Mouse (Mus musculus) forebrain, embryonic 14.5 days (tissue): ENCODE data around the gene Kcnk3. TPM values are rescaled to one million over a fixed set of nuclear protein-coding genes. Genes with fewer than 3 reads are reported as not detected.

Experiments used
- ATAC-seq: fragments of 200-750 bp; cut with Nextera tagmentation; 2 replicates; pipeline ENCODE4 v1.8.0; 2017; ENCODE audit warnings: mild to moderate bottlenecking, moderate library complexity
- DNase-seq: peaks from one replicate; pipeline ENCODE4 v3.0.0-alpha.2; 2015; ENCODE audit warnings: low spot score
- H3K27ac ChIP-seq: fragments of 300-500 bp; sonication (generic); 2 replicates; pipeline ENCODE4 v1.5.1; 2014; ENCODE audit warnings: low read depth, mild to moderate bottlenecking, control low read depth, low read length, moderate library complexity
- H3K27me3 ChIP-seq: fragments of 300-500 bp; sonication (generic); replicated peaks from 2 replicates; pipeline ENCODE4 v1.6.1; 2014; ENCODE audit warnings: low read length, control low read depth, mixed read lengths; ENCODE audit not compliant: control insufficient read depth, insufficient read depth
- H3K36me3 ChIP-seq: fragments of 300-500 bp; sonication (generic); 2 replicates; pipeline ENCODE4 v1.6.1; 2014; ENCODE audit warnings: low read length, control low read depth; ENCODE audit not compliant: control insufficient read depth, insufficient read depth
- H3K4me1 ChIP-seq: fragments of 300-500 bp; sonication (generic); 2 replicates; pipeline ENCODE4 v1.6.1; 2014; ENCODE audit warnings: antibody characterized with exemption, low read length, control low read depth; ENCODE audit not compliant: control insufficient read depth, insufficient read depth
- H3K4me2 ChIP-seq: fragments of 300-500 bp; sonication (generic); 2 replicates; pipeline ENCODE4 v1.6.1; 2014; ENCODE audit warnings: mild to moderate bottlenecking, control low read depth, low read length
- H3K4me3 ChIP-seq: fragments of 300-500 bp; sonication (generic); 2 replicates; pipeline ENCODE4 v1.5.1; 2014; ENCODE audit warnings: low read depth, low read length, control low read depth
- H3K9ac ChIP-seq: fragments of 300-500 bp; sonication (generic); 2 replicates; pipeline ENCODE4 v1.6.1; 2014; ENCODE audit warnings: mild to moderate bottlenecking, low read length, control low read depth, moderate library complexity
- H3K9me3 ChIP-seq: fragments of 300-500 bp; sonication (generic); replicated peaks from 2 replicates; pipeline ENCODE4 v1.6.1; 2016; ENCODE audit warnings: low read length, control low read depth, mixed read lengths; ENCODE audit not compliant: control insufficient read depth
- WGBS: fragments of 180-500 bp; shearing (Covaris S2); extraction: QIAGEN DNeasy Blood & Tissue Kit; methylation state at CpG from one replicate; pipeline ENCODE4 v1.1.7; 2014; 5-methylcytosine and 5-hydroxymethylcytosine counted together
- polyA plus RNA-seq: library from polyadenylated mRNA; unstranded; fragments of >200 nt; fragmentation: Nextera tagmentation; extraction: Ambion mirVana; gene quantifications from 2 replicates; pipeline ENCODE4 v1.2.1, GENCODE M21; 2014

The Kcnk3 gene
- polyA plus RNA-seq, 1 experiment from 2014 or later = 2.1 TPM

GRCm38 (mm10) chr5:30630401-30630800 is 42.4 kb downstream of the Kcnk3 start:
- H3K27ac ChIP-seq = no peak overlapping the region
- no peak overlapping the region for H3K9ac ChIP-seq
- no peaks in the 10 kb centered on the region for H3K4me1 ChIP-seq
- H3K4me3 ChIP-seq = no peak overlapping the region
- no peak for DNase-seq
- no peak overlapping the region for H3K4me2 ChIP-seq
- no peaks in the 10 kb centered on the region for H3K27me3 ChIP-seq
- no peak for ATAC-seq
- no peaks in the 10 kb centered on the region for H3K36me3 ChIP-seq
- 71% methylated on average over 6 of the region's 6 CpGs for WGBS
- no peaks in the 10 kb centered on the region for H3K9me3 ChIP-seq

- Histone ChIP-seq H3K36me3 (no peaks in the 10 kb centered on the region), H3K9me3 (no peaks in the 10 kb centered on the region), H3K4me2 (no peak overlapping the region), H3K27me3 (no peaks in the 10 kb centered on the region), H3K4me1 (no peaks in the 10 kb centered on the region), H3K27ac (no peak overlapping the region), H3K9ac (no peak overlapping the region), H3K4me3 (no peak overlapping the region)
- no peak for ATAC-seq
- DNase-seq = no peak
- 69% methylated on average over 1 of the region's 1 CpGs for WGBS
Observed at GRCm38 (mm10) chr5:30632134-30632533, 44.2 kb downstream of the Kcnk3 start.

- no peaks in the 10 kb centered on the region for H3K9me3 ChIP-seq
- no peak overlapping the region for H3K4me2 ChIP-seq
- H3K9ac ChIP-seq = no peak overlapping the region
- no peaks in the 10 kb centered on the region for H3K4me1 ChIP-seq
- no peak overlapping the region for H3K4me3 ChIP-seq
- no peak for ATAC-seq
- no peaks in the 10 kb centered on the region for H3K27me3 ChIP-seq
- H3K27ac ChIP-seq = no peak overlapping the region
- DNase-seq = no peak
- no peaks in the 10 kb centered on the region for H3K36me3 ChIP-seq
- 45% methylated on average over 7 of the region's 7 CpGs for WGBS
Observed at GRCm38 (mm10) chr5:30636994-30637393, 49.0 kb downstream of the Kcnk3 start.

GRCm38 (mm10) chr5:30638041-30638440 is 50.1 kb downstream of the Kcnk3 start:
- H3K4me2 ChIP-seq = no peak overlapping the region
- no peak overlapping the region for H3K4me3 ChIP-seq
- H3K27me3 ChIP-seq = no peaks in the 10 kb centered on the region
- no peaks in the 10 kb centered on the region for H3K4me1 ChIP-seq
- WGBS = 3% methylated on average over 6 of the region's 6 CpGs
- no peak overlapping the region for H3K9ac ChIP-seq
- DNase-seq = peak; percentile 78
- no peaks in the 10 kb centered on the region for H3K36me3 ChIP-seq
- no peaks in the 10 kb centered on the region for H3K9me3 ChIP-seq
- H3K27ac ChIP-seq = no peak overlapping the region
- no peak for ATAC-seq

GRCm38 (mm10) chr5:30643477-30644179 is 55.7 kb downstream of the Kcnk3 start:
- WGBS = 70% methylated on average over 5 of the region's 5 CpGs
- no peak overlapping the region for H3K27ac ChIP-seq
- H3K9me3 ChIP-seq = no peaks in the 10 kb centered on the region
- no peak overlapping the region for H3K9ac ChIP-seq
- no peak overlapping the region for H3K4me3 ChIP-seq
- H3K4me1 ChIP-seq = peaks cover 5% of the 10 kb centered on the region
- no peak for DNase-seq
- no peak for ATAC-seq
- H3K4me2 ChIP-seq = no peak overlapping the region
- H3K36me3 ChIP-seq = no peaks in the 10 kb centered on the region
- H3K27me3 ChIP-seq = no peaks in the 10 kb centered on the region

- Histone ChIP-seq H3K4me3 (no peak overlapping the region), H3K9ac (no peak overlapping the region), H3K36me3 (no peaks in the 10 kb centered on the region), H3K4me1 (peaks cover 9% of the 10 kb centered on the region), H3K27ac (no peak overlapping the region), H3K27me3 (no peaks in the 10 kb centered on the region), H3K4me2 (no peak overlapping the region), H3K9me3 (no peaks in the 10 kb centered on the region)
- ATAC-seq = no peak
- no peak for DNase-seq
- WGBS = 77% methylated on average over 2 of the region's 2 CpGs
Observed at GRCm38 (mm10) chr5:30646036-30646435, 58.1 kb downstream of the Kcnk3 start.

GRCm38 (mm10) chr5:30647396-30647795 is 59.4 kb downstream of the Kcnk3 start:
- Histone ChIP-seq H3K4me1 (peaks cover 9% of the 10 kb centered on the region), H3K4me2 (peak overlapping the region; percentile 98), H3K36me3 (peaks cover 5% of the 10 kb centered on the region; the same call in 1 of the 2 replicates), H3K9me3 (no peaks in the 10 kb centered on the region), H3K9ac (peak overlapping the region; percentile 80), H3K27ac (peak overlapping the region; percentile 62), H3K27me3 (no peaks in the 10 kb centered on the region), H3K4me3 (peak overlapping the region; percentile 85)
- ATAC-seq = peak; percentile 11; the same call in 1 of the 2 replicates
- WGBS = 13% methylated on average over 9 of the region's 9 CpGs
- peak; percentile 20 for DNase-seq

GRCm38 (mm10) chr5:30647815-30648560 is 60.0 kb downstream of the Kcnk3 start, which contains the start of gene Slc35f6:
TSS of gene Slc35f6 (plus strand) at chr5:30647933.
- DNase-seq (peak; percentile 89), ATAC-seq (peak; percentile 96)
- H3K4me3 ChIP-seq = peak within 1 kb of the TSS; percentile 85
- H3K9me3 ChIP-seq = no peaks in the 10 kb centered on the region
- under 1% methylated on average over 38 of the region's 38 CpGs for WGBS
- H3K27me3 ChIP-seq = no peaks in the 10 kb centered on the region
- H3K4me1 ChIP-seq = peaks cover 9% of the 10 kb centered on the region
- H3K36me3 ChIP-seq = peaks cover 8% of the 10 kb centered on the region; the same call in 1 of the 2 replicates
- peak within 1 kb of the TSS; percentile 62 for H3K27ac ChIP-seq
- peak within 1 kb of the TSS; percentile 80 for H3K9ac ChIP-seq
- peak within 1 kb of the TSS; percentile 98 for H3K4me2 ChIP-seq

- Histone ChIP-seq H3K27ac (no peak overlapping the region), H3K9me3 (no peaks in the 10 kb centered on the region), H3K36me3 (peaks cover 10% of the 10 kb centered on the region; the same call in 1 of the 2 replicates), H3K4me3 (no peak overlapping the region), H3K27me3 (no peaks in the 10 kb centered on the region), H3K4me1 (peaks cover 9% of the 10 kb centered on the region), H3K9ac (no peak overlapping the region), H3K4me2 (no peak overlapping the region)
- WGBS = 81% methylated on average over 4 of the region's 4 CpGs
- no peak for ATAC-seq
- no peak for DNase-seq
Observed at GRCm38 (mm10) chr5:30649558-30649957, 61.6 kb downstream of the Kcnk3 start.
